Mouse (Mus musculus): ENCODE data around the gene Osbpl11. TPM values are rescaled to one million over a fixed set of nuclear protein-coding genes. Genes with fewer than 3 reads are reported as not detected.
"Not testable (repeated sequence)": the region's sequence is repeated elsewhere in the genome, so short reads cannot be mapped to it uniquely, and the experiment has no call there.

Gene Osbpl11
- total RNA-seq (2021) = 10 to 100 TPM; 13.8 to 14.5 TPM
- long read RNA-seq, experiment 1, full-length matches to known transcripts = 4 of 7 reads
- long read RNA-seq, experiment 1, partial matches to known transcripts = 3 of 7 reads
- long read RNA-seq, experiment 1, other reads (novel, unspliced or antisense) = 0 of 7 reads
- long read RNA-seq, experiment 2, full-length matches to known transcripts = 16 of 23 reads
- long read RNA-seq, experiment 2, partial matches to known transcripts = 1 of 23 reads
- long read RNA-seq, experiment 2, other reads (novel, unspliced or antisense) = 6 of 23 reads

- peak; percentile 95 for DNase-seq
These were observed at the start of gene Osbpl11 for GRCm38 (mm10) chr16:33184901-33185260. Gene Osbpl11, plus strand, starts transcription at chr16:33185071.

GRCm38 (mm10) chr16:33135167-33135566, 49.7 kb upstream of the Osbpl11 start:
- DNase-seq = no peak

- DNase-seq = not testable (repeated sequence)
These were observed 45.8 kb upstream of the Osbpl11 start for GRCm38 (mm10) chr16:33139061-33139460.

- DNase-seq = no peak
These were observed 43.1 kb upstream of the Osbpl11 start for GRCm38 (mm10) chr16:33141758-33142280.

- DNase-seq = no peak
These were observed 41.4 kb upstream of the Osbpl11 start for GRCm38 (mm10) chr16:33143452-33143851.

- DNase-seq = no peak
These were observed 38.7 kb upstream of the Osbpl11 start for GRCm38 (mm10) chr16:33146185-33146584.

GRCm38 (mm10) chr16:33148135-33148534, 36.7 kb upstream of the Osbpl11 start:
- no peak for DNase-seq

- DNase-seq = not testable (repeated sequence)
These were observed 34.0 kb upstream of the Osbpl11 start for GRCm38 (mm10) chr16:33150875-33151274.

GRCm38 (mm10) chr16:33151558-33151957, 33.3 kb upstream of the Osbpl11 start:
- DNase-seq = no peak

GRCm38 (mm10) chr16:33154992-33155391, 29.9 kb upstream of the Osbpl11 start:
- no peak for DNase-seq

GRCm38 (mm10) chr16:33158006-33158405, 26.9 kb upstream of the Osbpl11 start:
- DNase-seq = no peak

GRCm38 (mm10) chr16:33158590-33159071, 26.2 kb upstream of the Osbpl11 start:
- DNase-seq = no peak

GRCm38 (mm10) chr16:33159363-33159762, 25.5 kb upstream of the Osbpl11 start:
- no peak for DNase-seq

- no peak for DNase-seq
These were observed 21.4 kb upstream of the Osbpl11 start for GRCm38 (mm10) chr16:33163330-33164090.

GRCm38 (mm10) chr16:33166284-33166683, 18.6 kb upstream of the Osbpl11 start:
- not testable (repeated sequence) for DNase-seq

- no peak for DNase-seq
These were observed 17.3 kb upstream of the Osbpl11 start for GRCm38 (mm10) chr16:33167537-33167936.

GRCm38 (mm10) chr16:33169471-33170034, 15.3 kb upstream of the Osbpl11 start:
- no peak for DNase-seq

- DNase-seq = no peak
These were observed 13.9 kb upstream of the Osbpl11 start for GRCm38 (mm10) chr16:33170716-33171587.

GRCm38 (mm10) chr16:33171800-33172199, 13.1 kb upstream of the Osbpl11 start:
- DNase-seq = no peak

- DNase-seq = no peak
These were observed 11.7 kb upstream of the Osbpl11 start for GRCm38 (mm10) chr16:33173151-33173550.

GRCm38 (mm10) chr16:33174695-33175094, 10.2 kb upstream of the Osbpl11 start:
- no peak for DNase-seq

GRCm38 (mm10) chr16:33176831-33177230, 8.0 kb upstream of the Osbpl11 start:
- not testable (repeated sequence) for DNase-seq

Measured in gastrocnemius, postnatal 25 days (tissue).